Mouse (Mus musculus) myocyte (in vitro differentiated cells): ENCODE data around the gene Lypd6b.

Source experiments
- CEBPB ChIP-seq: IDR thresholded peaks from 2 replicates; pipeline ENCODE4 v1.6.1; 2011; ENCODE audit warnings: mild to moderate bottlenecking, moderate library complexity; ENCODE audit not compliant: poor library complexity, insufficient read depth, severe bottlenecking
- E2F4 ChIP-seq: IDR thresholded peaks from one replicate; pipeline ENCODE4 v1.6.1; 2011; ENCODE audit warnings: mild to moderate bottlenecking, control low read depth, moderate library complexity; ENCODE audit not compliant: insufficient read depth
- MAX ChIP-seq: IDR thresholded peaks from one replicate; pipeline ENCODE4 v1.6.1; 2011; ENCODE audit warnings: low read depth, mild to moderate bottlenecking, control low read depth
- MYOD1 ChIP-seq, 3 experiments: IDR thresholded peaks; one replicate each; pipeline ENCODE4 v1.6.1; 2011; ENCODE audit warnings: control low read depth in 2 of 3, low read depth in 2 of 3, mild to moderate bottlenecking in 2 of 3, moderate library complexity in 1 of 3; ENCODE audit not compliant: insufficient read length in 2 of 3, control insufficient read depth in 1 of 3
- MYOG ChIP-seq, 3 experiments: IDR thresholded peaks; one replicate each; pipeline ENCODE4 v1.6.1; 2011; ENCODE audit warnings: control low read depth in 2 of 3, low read depth in 2 of 3, mild to moderate bottlenecking in 2 of 3; ENCODE audit not compliant: insufficient read length in 2 of 3, control insufficient read depth in 1 of 3, insufficient read depth in 1 of 3
- POLR2A ChIP-seq: IDR thresholded peaks from one replicate; pipeline ENCODE4 v1.6.1; 2011; ENCODE audit warnings: low read depth, mild to moderate bottlenecking, control low read depth, moderate library complexity; ENCODE audit not compliant: insufficient read length
- POLR2AphosphoS2 ChIP-seq: IDR thresholded peaks from one replicate; pipeline ENCODE4 v1.6.1; 2011; ENCODE audit warnings: low read depth, control low read depth; ENCODE audit not compliant: insufficient read length
- REST ChIP-seq: IDR thresholded peaks from one replicate; pipeline ENCODE4 v1.6.1; 2011; ENCODE audit warnings: mild to moderate bottlenecking, control low read depth, moderate library complexity; ENCODE audit not compliant: insufficient read depth, insufficient read length
- TCF12 ChIP-seq: IDR thresholded peaks from one replicate; pipeline ENCODE4 v1.6.1; 2011; ENCODE audit warnings: mild to moderate bottlenecking, control low read depth; ENCODE audit not compliant: poor library complexity, insufficient read depth, severe bottlenecking
- USF1 ChIP-seq: IDR thresholded peaks from one replicate; pipeline ENCODE4 v1.6.1; 2011; ENCODE audit warnings: low read depth, mild to moderate bottlenecking, control low read depth, moderate library complexity

- TF ChIP-seq POLR2AphosphoS2 (no peak), MYOD1 (IDR thresholded peaks at IDR 0.05; ENCODE audit: control insufficient read depth in 1 of 3, insufficient read length in 2 of 3, low read depth in 2 of 3) (no peak), MAX (no peak), MYOG (IDR thresholded peaks at IDR 0.05; ENCODE audit: control insufficient read depth in 1 of 3, insufficient read depth in 1 of 3, insufficient read length in 2 of 3, low read depth in 2 of 3) (no peak), REST (no peak), POLR2A (no peak), USF1 (no peak), CEBPB (no peak), E2F4 (no peak), TCF12 (no peak)
These were observed 82.5 kb downstream of the Lypd6b start for GRCm38 (mm10) chr2:49869782-49870514.
